Mouse (Mus musculus) left cerebral cortex, postnatal 36 days (tissue): ENCODE data around the gene Nodal. TPM values are rescaled to one million over a fixed set of nuclear protein-coding genes. Genes with fewer than 3 reads are reported as not detected.
"Not testable (repeated sequence)": the region's sequence is repeated elsewhere in the genome, so short reads cannot be mapped to it uniquely, and the experiment has no call there.

ENCODE experiments used
- DNase-seq, 2 experiments: peaks; one replicate each; pipeline ENCODE4 v3.0.0; 2021 to 2022; ENCODE audit warnings: low spot score in 2 of 2, mixed read lengths in 1 of 2
- intact Hi-C: fragments of 180-260 bp; cut with DNase I; formaldehyde crosslinking; loops from one replicate; pipeline ENCODE4 v1.15.1; 2025
- total RNA-seq, 2 experiments: library from RNA; stranded (reverse); gene quantifications; 2 replicates each; pipeline ENCODE4 v1.2.3; 2021

Nodal gene
- total RNA-seq, 2 experiments from 2014 or later: 0.32 to 0.35 TPM

DNA sequence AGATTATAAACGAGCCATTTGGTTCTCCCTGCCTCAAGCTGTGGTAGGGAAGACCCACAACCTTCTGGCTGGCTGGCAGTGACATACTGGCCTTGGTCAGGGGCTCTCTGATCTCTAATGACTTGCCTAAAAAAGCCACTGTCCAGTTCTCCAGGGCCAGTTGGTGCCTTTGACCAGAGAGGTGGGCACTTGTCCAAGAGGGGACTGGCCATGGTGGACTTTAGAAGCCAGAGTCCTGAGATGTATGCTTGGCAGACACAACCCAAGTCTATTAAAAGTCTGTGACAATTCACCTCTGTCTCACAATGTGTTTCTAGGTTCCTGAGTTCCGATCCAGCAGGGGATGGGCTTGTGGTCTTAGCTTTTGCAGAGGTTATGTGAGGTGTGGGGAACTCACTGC, 7.3 kb downstream of the Nodal start:
- DNase-seq: no peak
- intact Hi-C loops: no loop called here

DNA sequence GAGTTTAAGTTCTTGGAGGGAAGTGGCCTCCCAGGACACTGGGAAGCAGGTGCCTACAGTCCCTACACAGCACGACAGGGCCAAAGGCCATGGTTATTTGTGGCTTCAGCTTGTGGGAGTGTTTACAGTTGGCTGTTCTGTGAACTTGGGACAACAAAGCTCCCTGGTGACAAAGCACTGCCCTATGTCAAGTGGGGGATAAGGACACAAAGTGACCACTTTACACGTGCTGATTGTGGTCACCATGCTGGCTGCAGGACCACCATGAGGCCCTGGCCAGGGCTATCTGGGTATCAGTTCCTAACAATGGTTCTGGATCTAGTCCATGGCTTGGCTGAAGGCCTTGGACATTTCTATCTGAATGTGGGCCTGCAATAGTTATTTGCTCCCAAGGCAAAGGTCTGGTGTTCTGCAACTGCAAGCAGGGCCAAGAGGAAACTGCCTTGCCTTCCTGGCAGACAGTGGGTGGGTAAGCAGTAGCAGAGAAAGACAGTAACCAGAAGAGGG, 8.5 kb downstream of the Nodal start:
- intact Hi-C loops: no loop called here
- no peak for DNase-seq

DNA sequence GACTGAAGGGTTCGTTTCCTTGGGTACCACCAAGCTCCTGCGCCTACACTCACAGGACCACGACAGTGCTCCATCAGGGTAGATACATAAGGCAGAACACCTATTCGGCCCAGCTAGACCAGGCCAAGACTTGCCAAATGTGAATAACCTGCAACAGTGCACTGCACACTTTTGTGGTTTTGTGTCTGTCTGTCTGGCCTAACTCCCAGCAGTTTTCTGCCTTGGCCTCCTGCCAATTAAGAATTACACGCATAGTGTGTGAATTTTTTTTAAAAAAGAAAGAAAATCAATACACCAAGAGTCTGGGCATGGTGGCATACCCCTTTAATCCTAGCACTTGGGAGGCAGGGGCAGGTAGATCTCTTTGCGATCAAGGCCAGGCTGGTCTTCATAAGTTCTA, 10.2 kb downstream of the Nodal start:
- no peak for DNase-seq
- intact Hi-C loops: no loop called here

DNA sequence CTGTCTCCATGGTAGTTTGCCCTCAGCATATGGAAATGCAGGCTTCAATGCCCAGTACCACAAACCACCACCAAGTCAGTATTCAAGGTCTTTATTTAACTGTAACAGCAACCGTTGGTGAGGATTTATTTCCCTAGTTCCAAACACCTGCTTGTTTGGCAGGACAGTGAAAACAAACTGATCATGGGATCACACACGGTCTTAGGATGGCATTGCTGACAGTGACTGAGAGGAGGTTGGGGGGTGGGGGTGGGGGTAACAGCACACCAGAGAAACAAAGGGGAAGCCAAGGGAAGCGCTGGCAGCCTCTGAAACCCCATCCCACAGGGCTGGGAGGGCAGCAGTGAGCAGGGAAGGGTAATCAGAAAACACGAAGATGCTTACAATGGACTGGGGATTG, 10.6 kb downstream of the Nodal start:
- intact Hi-C loops: no loop called here
- DNase-seq: no peak

DNA sequence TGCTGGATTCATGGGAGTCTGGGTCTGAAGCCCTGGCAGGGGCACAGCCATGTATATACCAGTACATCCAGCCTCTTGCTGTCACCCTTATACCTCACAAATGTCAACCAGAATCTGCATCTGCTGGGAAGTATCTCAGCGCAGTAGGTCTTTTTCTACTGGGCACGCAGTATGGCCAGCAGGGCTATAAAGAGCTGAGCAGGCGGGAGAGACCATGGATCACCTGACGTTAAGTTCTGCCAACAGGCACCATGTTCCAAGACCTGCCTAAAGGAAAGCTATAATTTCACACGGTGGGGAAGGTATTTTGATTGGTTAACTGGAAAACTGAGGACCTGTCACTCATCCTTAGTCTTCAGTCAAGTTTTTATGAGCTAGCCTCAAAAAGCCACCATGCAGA, 11.3 kb downstream of the Nodal start:
- DNase-seq: no peak
- intact Hi-C loops: no loop called here

DNA sequence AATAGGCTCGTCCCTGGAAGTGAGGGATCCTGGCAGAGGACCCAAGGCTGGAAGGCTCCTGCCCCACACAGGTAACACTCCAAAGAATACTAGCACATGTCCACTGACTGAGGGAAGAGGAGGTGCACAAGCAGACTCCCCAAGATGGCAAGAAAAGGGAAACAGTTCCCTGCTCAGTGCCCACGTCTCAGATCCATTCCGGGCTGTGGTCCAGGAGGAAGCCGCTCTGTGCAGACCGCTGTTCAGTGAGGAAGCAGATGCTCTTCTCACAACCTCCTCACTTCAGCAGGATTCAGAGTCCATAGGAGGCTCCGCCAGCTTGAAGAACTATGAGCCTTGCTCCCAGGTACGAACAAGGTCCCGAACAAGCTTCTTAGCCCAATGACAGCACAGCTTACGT, 13.6 kb downstream of the Nodal start:
- DNase-seq: peak; percentile 75 to 83
- intact Hi-C loops: no loop called here

DNA sequence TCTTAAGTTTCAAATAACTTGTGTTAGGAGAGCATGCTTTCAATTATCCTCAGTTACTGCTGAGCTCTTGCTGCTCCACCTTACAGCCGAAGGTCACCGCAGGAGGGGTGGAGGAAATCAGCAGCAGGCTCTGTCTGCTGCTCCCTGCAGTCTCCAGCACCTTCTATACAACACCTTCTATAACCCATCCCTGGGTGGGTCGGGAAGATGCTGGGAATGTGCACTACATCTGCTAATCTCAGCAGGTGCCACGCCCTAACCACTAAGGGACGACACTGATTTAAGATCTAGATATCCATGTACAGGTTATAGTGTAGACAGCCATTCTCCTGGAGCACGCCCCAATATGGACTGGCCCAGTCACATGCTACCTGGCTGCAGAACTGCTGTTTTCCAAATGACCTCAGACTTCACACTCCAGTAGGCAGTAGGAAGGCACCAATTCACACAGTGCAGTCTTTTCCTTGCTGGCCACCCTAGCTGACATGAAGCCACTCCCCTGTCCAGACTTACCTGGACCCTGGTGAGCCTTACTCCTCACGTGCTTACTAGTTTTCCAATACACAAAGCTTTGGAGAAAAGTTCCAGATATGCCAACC, 22.5 kb downstream of the Nodal start:
- DNase-seq: no peak
- intact Hi-C loops: no loop called here

DNA sequence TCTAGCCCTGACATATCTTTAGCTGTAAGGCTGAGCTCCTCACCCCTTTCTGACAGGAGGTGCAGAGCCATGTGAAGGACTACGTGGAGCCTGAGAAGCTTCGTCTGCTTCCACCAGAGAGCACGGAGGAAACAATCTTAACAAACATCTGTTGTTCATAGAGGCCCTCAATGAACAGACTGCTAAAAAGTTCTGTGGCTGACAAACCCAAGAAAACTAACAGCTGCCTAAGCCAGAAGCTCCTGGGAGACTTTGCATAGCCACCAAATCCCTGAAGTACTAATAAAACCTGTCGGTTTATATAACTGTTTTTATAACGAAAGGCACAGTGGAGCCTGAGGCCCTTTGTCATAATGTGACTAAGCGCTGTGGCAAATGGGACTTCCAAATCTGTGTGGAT, 25.7 kb downstream of the Nodal start:
- no peak for DNase-seq
- intact Hi-C loops: no loop called here

DNA sequence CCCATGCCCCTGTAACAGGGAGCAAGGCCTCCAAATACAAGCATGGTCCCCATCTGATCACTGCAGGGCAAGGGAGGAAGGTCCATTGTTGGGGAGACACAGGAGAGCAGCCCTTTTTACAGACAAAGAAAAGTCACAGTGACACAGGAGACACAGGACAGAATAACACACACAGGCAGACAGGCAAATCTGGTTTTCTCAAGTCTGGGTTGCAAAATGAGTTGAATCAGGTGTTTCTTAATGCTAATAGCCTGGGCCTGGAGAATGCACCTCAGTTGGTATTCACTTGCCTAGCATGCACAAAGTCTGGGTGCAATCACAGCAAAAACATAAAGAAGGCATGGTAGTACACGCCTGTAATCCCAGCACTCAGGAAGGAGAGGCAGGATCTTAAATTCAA, 26.1 kb downstream of the Nodal start:
- no peak for DNase-seq
- intact Hi-C loops: no loop called here

DNA sequence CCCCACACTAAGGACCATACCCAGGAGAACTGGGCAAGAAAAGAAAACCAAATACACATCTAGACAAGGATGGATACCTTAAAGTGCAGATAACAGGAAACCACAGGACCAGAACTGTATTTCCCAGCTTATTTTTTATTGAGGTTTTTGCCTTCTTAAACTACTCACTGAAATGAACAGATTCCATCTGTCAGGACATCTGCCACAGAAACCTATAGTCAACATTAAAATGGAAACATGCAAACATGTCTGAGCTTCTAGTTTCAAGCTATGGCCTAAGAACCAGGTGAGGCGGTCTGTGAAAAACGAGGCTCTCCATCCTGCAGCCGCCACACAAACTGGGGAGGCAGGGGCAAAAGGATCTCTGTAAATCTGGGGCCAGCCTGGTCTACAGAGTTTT, 27.2 kb downstream of the Nodal start:
- intact Hi-C loops: no loop called here
- no peak for DNase-seq

DNA sequence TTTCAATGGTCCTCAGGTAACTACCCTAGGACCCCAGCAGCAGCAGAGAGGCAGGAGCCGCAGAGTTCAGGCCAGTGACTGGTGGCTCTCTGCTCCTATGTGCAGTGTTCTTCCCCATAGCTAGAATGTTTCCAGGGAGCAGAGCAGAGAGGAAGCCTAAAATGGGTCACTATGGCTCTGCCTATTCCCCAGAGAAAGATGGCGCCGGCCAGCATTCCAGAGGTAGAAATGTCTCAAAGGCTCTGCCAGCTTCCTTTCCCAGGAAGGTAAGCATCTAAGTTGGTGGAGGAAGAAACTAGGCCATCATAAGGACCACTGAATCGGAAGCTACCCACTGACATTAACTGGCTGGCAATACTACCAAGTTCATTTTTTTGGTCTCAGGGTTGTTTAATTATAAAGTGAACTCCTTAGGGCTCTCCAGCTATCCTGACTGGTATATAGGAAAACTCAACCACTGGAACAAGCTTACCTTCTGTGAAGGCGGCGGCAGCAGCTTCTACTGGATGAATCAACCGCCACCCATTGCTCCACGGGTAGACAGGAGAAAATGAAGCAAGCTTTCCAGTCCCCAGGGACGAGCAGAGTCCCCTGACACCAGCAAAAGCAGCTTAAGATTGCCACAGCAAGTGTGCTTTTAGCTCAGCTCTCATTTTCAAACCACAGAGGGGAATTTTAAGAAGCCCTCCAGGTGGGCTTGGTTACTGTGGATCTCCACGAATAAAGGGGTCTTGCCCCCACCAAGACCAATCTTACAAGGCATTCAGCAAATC, 30.0 kb downstream of the Nodal start:
- no peak for DNase-seq
- intact Hi-C loops: no loop called here

DNA sequence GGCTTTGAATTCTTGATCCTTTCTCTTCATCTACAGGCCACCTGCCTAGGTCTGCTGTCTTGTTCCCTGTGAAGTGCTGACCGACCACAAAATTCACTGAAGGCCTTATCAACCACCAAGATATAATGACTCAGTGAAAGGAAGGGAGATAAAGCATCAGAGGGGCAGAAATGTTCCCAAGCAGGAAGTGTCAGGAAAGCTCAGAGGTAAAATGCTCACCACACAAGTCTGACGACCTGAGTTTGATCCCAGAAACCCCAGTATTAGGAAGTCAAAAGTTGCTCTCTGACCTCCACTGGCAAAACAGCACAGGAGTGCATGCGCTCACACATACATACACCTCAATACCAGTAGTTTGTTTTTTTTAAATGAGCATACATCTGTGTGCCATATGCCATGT, 31.1 kb downstream of the Nodal start:
- no peak for DNase-seq
- intact Hi-C loops: no loop called here

DNA sequence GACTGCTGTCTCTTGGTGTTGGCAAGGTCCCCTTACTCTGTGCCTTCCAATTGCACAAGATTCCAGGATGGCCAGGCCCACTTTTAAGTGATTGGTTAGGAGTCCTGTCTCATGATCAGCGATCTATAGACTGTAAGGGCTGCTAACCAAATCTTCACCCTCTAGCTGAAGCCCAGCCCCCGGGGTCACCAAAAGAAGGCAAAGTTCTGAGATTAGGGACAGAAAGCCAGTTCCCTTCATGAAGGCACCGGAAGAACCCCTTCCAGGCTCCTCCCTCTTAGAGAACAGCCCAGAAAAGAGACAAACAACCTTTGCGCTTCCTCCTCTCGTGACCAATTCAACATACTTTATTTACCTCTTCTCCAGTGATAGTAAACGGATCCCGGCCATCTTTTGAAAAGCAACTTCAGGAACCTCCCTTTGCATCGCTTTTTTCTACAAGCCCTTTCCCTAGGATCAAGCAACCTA, 33.7 kb downstream of the Nodal start:
- DNase-seq: no peak
- intact Hi-C loops: no loop called here

DNA sequence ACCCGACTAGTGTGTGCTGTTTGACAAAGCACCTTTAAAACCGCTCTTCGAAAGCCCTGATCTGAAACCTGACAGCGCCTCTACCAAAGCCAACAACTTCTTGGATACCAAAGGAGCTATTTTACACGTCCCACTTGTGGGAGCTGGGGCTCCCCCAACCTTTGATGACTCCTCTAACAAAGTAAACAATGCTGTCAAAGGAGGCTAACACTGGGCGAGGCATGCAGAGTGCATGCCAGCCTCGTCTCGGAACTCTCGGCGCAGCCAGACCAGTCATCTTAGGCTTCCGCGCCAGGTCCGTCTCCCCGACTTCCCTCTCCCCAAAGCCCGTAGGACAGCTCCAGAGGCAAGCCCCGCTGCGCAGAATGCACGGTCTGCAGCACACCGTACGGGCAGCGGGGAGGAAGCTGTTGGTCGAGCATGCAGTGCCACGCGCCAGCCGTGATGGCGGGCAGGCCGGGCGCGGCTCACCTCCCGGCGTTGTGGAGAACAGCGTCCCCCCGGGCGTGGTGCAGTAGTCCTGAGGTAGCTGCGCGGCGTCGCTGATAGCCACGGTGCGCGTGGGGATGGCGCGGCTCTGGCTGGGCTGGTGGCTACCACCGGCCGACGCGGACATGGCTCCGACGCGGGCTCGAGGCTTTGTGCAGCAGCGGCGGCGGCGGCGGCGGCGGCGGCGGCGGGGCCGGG, 34.3 kb downstream of the Nodal start:
- intact Hi-C loops: no loop called here
- DNase-seq: peak; percentile 54 to 55

DNA sequence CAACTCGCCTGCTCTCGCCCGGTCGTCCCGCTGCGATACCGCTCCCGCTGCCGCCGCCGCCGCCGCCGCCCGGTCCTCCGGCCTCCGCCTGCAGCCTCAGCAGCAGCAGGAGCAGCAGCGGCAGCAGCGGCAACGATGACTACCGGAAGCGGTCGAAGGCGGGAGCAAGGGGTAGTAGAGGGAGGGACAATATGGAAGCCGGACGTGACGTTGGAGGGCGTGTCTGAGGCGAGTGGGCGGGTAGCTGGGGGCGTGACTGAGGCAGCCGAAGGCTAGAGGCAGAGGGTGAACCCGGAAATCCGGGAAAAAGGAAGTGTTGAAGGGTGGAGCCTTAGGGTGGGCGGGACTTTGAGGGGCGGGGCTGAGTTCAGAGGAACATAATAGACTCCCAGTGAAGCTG, 34.9 kb downstream of the Nodal start, which contains the start of gene Eif4ebp2:
Gene Eif4ebp2 (minus strand): TSS at position 17 of the 400 bp plus-strand sequence.
- DNase-seq: peak; percentile 96 to 97
- intact Hi-C loops: no loop called here

DNA sequence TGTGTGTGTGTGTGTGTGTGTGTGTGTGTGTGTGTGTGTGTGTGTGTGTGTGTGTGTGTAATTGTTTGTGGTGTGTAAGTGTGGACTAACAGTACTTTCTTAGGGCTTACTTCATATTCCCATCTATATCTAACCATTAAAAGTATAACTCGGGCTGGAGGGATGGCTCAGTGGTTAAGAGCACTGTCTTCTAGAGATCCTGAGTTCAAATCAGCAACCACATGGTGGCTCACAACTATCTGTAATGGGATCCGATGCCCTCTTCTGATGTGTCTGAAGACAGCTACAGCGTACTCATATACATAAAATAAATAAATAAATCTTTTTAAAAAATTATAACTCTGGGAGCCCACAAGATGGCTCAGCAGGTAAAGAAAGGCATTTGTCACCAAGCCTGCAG, 35.4 kb downstream of the Nodal start:
- intact Hi-C loops, DNase-seq: not testable (repeated sequence)

DNA sequence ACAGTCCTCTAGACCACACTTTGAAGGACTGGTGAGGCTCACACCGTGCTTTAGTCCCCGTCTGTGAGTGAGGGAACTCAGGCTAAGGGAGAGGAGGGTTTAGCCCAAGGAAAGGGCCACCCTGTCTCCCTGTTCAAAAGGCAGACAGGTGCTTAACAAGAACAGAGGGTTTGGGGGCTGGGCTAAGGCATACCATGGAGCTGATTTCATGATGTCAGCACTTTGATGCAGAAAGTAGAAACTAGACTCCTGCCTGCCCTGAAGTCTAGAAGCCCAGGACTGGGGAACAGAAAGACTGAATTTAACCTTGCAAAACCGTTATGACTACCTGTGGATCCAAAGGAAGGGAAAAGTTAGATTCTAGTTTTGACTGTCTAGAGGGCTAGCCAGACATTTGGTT, 39.4 kb downstream of the Nodal start:
- intact Hi-C loops: no loop called here
- DNase-seq: no peak

DNA sequence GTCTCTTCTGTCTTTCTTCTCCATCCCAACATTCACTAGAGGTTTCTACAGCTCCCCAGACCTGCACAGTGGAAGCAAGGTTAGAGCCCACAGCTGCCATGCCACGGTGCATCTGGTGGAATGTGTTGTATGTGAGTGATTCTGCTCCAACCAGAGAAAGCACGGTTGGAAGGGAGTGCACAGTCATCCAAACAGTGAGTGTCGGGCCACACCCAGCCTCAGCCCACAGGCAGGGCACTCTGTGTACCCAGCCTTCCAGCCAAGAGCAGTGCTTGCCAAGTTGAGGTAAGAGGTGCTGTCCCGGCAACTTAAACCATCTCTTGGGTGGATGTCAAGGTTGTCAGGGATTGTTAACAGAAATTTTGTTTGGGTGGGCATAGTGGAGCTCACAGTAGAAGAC, 47.2 kb downstream of the Nodal start:
- intact Hi-C loops: no loop called here
- DNase-seq: no peak

DNA sequence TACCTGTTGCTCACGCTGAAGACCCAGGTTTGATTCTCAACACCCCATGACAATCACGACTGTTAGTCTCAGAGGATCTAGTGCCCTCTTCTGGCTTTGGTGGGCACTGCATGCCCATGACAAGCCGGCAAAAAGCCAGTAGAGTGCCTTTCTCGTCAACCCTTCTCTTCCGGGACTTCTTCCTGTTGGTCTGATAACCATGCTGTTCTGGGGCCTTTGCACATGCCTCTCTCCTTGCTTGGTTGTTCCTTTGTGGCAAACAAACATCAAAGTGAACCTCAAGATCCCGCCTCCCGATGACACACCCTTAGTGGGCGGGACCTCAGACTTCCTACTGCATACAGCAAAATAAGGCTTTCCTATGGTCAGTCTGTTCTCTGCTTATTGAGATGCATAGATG, 48.5 kb downstream of the Nodal start:
- no peak for DNase-seq
- intact Hi-C loops: no loop called here

DNA sequence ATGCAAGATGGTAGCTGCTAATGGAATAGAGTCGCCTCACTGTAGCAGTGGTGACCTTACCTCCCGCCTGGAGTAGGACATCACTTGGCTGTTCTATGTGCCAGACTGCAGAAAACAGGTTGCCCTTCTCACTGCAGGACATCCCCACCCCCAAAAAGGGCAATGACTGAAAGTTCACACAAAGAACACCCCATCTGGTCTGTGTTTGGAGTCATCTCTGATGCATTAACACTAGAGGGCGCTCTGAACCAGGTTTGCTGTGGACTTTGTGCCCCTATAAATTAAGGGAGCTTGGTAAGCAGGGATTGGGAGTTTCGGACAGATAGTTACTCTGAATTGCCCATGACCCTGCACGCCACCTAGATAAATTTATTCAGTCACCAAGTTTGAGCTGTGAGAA, 49.1 kb downstream of the Nodal start:
- intact Hi-C loops: no loop called here
- DNase-seq: no peak

DNA sequence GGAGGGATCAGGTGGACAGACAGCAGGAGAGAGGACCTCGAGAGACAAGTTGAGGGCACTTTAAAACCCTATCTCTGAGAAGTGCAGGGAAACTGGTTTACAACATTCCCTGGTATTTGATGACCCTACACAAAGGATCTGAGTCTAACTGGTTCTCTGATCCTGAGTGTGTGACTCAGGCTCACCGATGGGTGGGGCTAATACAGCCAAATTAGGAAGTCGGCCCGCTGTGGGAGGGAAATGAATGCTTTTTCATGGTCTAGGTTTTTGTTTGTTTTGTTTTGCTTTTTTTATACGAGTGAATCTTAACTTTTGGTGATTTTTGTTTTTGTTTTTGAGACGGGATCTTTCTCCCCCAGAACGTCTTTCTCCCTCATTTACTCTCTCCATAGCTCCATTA, 51.1 kb downstream of the Nodal start:
- intact Hi-C loops: no loop called here
- DNase-seq: no peak
